Mouse (Mus musculus) inflammation-experienced regulatory T-cells (primary cell): ENCODE results near the gene Spag4. TPM values are rescaled to one million over a fixed set of nuclear protein-coding genes. Genes with fewer than 3 reads are reported as not detected.

Experiments used
- polyA plus RNA-seq, 2 experiments: library from polyadenylated mRNA; unstranded; fragments of 100-300 nt; shearing (Covaris generic); gene quantifications; one replicate each; pipeline ENCODE4 v1.2.1; 2017

The Spag4 gene
- polyA plus RNA-seq, result under 1 TPM in 1 of 2 experiments, not detected in 1; 0.70 TPM

GRCm38 (mm10) chr2:156065099-156066041 lies at the start of gene Spag4:
Gene Spag4 (plus strand): TSS chr2:156065175.

GRCm38 (mm10) chr2:156052816-156053215 lies 12.2 kb upstream of the Spag4 start, which contains the start of gene Fer1l4:
Gene Fer1l4 (minus strand): TSS chr2:156052947.

GRCm38 (mm10) chr2:156111358-156112079 lies 46.5 kb downstream of the Spag4 start, which contains the start of the genes Cpne1 and Rbm12:
Gene Cpne1 (minus strand): TSS chr2:156111965.
Gene Rbm12 (minus strand): TSS chr2:156111978.

Other genes starting within 250 kb of the Spag4 start
- 10 to 100 TPM; 53.4 to 57.3 TPM for gene BC029722, start 245.7 kb upstream of the Spag4 start, polyA plus RNA-seq
- gene Eif6, start 238.2 kb upstream of the Spag4 start, polyA plus RNA-seq, result 100 to 1,000 TPM; 181 to 215 TPM
- under 1 TPM in 1 of 2 experiments, not detected in 1; 0.04 TPM for gene Fam83c, start 230.3 kb upstream of the Spag4 start, polyA plus RNA-seq
- 10 to 100 TPM; 38.5 to 64.3 TPM for gene Uqcc1, start 134.9 kb upstream of the Spag4 start, polyA plus RNA-seq
- under 1 TPM in 1 of 2 experiments, not detected in 1; 0.94 TPM for gene Gm15557, start 124.4 kb upstream of the Spag4 start, polyA plus RNA-seq
- gene Gdf5, start 119.8 kb upstream of the Spag4 start, polyA plus RNA-seq, result under 1 TPM; 0.32 to 0.46 TPM
- 10 to 100 TPM; 35.7 to 42.2 TPM for gene Cep250, start 108.7 kb upstream of the Spag4 start, polyA plus RNA-seq
- gene 6430550D23Rik, start 57.2 kb upstream of the Spag4 start, polyA plus RNA-seq, result 1 to 10 TPM in 1 of 2 experiments, under 1 TPM in 1; 0.62 to 1.6 TPM
- gene Ergic3, start 57.1 kb upstream of the Spag4 start, polyA plus RNA-seq, result 100 to 1,000 TPM; 145 to 152 TPM
- 1 to 10 TPM in 1 of 2 experiments, not detected in 1; 1.2 TPM for gene Fer1l4, start 12.2 kb upstream of the Spag4 start, polyA plus RNA-seq
- gene Cpne1, start 46.8 kb downstream of the Spag4 start, polyA plus RNA-seq, result 10 to 100 TPM; 73.9 to 85.8 TPM
- 10 to 100 TPM; 32.2 to 41.8 TPM for gene Rbm12, start 46.8 kb downstream of the Spag4 start, polyA plus RNA-seq
- 10 to 100 TPM; 20.5 to 23.2 TPM for gene Gm28036, start 61.9 kb downstream of the Spag4 start, polyA plus RNA-seq
- 100 to 1,000 TPM; 148 to 150 TPM for gene Romo1, start 78.9 kb downstream of the Spag4 start, polyA plus RNA-seq
- gene Nfs1, start 79.0 kb downstream of the Spag4 start, polyA plus RNA-seq, result 10 to 100 TPM; 38.1 to 57.6 TPM
- 1,000 to 10,000 TPM in 1 of 2 experiments, 100 to 1,000 TPM in 1; 900 to 1,062 TPM for gene Rbm39, start 115.1 kb downstream of the Spag4 start, polyA plus RNA-seq
- gene Phf20, start 131.3 kb downstream of the Spag4 start, polyA plus RNA-seq, result 10 to 100 TPM; 55.6 to 60.7 TPM
- 1 to 10 TPM; 4.1 to 5.4 TPM for gene Cnbd2, start 247.1 kb downstream of the Spag4 start, polyA plus RNA-seq
- gene Scand1, start 247.5 kb downstream of the Spag4 start, polyA plus RNA-seq, result 100 to 1,000 TPM; 123 to 135 TPM